Mouse (Mus musculus) NIH3T3 (cell line): ENCODE measurements around the gene Gad1.

Source experiments
- DNase-seq: peaks from one replicate; pipeline ENCODE4 v3.0.0-alpha.2; 2012; ENCODE audit warnings: low read depth

Gene Gad1

DNA sequence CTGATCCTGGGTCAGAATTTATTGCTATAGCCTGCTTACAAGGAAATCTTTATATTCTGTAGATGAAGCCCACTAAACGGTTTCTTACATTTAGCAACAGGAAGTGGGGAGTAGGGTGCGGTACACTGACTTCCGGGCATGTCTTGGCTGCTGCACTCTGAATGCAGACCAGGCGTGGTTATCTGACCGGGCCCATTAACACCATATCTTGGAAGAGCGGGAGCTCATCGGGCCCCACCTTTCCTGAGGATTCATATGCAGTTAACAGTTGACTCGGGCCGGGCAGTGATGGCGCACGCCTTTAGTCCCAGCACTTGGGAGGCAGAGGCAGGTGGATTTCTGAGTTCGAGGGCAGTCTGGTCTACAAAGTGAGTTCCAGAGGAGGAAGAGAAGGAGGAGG lies 75.5 kb downstream of the Gad1 start:
- no peak for DNase-seq

GRCm38 (mm10) chr2:70629339-70629761 lies 76.5 kb downstream of the Gad1 start:
- DNase-seq, result peak; percentile 72

DNA sequence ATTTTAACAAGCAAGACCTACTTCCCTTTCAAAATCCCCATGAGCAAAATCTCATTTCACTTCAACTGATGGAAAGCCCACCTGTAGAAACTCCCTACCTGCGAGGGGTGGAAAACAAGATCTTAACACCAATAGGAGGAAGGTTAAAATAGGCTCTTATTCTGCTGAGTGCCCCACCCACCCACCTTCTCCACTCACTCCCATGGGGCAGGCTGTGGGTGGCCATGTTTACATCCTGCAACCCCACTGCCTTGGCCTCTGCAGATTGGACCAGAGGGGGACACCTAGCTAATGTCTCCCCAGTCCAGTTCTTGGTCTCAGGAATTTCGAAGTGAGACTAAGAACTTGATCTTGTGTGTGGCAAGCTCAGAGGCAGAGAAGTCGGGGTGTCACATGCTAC lies 77.0 kb downstream of the Gad1 start:
- DNase-seq, result no peak

DNA sequence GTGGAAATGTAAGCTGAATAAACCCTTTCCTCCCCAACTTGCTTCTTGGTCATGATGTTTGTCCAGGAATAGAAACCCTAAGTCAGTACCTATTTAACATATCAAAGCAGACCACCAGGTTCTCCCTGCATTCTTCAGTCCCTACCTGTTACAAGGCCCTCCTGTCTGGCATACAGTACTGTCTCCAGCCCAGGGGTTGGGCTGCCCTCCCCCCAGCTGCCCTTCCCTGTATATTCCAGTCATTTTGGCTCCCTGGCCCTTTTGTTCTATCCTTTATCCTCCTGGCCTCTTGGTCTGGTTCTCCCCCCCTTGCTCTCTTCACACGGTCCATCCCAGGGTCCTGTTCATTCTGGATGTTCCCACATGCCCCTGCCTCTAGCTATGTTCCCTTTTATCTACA lies 78.4 kb downstream of the Gad1 start:
- DNase-seq, result no peak

GRCm38 (mm10) chr2:70632412-70632811 lies 79.5 kb downstream of the Gad1 start:
- DNase-seq, result no peak

GRCm38 (mm10) chr2:70634028-70634690 lies 81.3 kb downstream of the Gad1 start:
- no peak for DNase-seq

DNA sequence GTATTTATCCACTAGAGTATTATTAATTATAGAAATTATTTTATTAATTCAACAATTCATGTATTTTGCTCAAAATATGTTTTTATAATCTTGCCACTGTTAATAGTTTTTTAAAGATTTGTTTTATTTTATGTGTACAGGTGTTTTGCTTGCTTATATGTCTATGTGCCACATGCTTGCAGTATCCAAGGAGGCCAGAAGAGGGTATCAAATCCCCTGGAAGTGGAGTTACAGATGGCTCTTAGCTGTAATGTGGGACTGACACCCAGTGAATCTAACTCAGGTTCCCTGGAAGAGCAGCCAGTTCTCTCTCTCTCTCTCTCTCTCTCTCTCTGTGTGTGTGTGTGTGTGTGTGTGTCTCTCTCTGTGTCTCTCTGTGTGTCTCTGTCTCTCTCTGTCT lies 88.1 kb downstream of the Gad1 start:
- DNase-seq, result no peak

DNA sequence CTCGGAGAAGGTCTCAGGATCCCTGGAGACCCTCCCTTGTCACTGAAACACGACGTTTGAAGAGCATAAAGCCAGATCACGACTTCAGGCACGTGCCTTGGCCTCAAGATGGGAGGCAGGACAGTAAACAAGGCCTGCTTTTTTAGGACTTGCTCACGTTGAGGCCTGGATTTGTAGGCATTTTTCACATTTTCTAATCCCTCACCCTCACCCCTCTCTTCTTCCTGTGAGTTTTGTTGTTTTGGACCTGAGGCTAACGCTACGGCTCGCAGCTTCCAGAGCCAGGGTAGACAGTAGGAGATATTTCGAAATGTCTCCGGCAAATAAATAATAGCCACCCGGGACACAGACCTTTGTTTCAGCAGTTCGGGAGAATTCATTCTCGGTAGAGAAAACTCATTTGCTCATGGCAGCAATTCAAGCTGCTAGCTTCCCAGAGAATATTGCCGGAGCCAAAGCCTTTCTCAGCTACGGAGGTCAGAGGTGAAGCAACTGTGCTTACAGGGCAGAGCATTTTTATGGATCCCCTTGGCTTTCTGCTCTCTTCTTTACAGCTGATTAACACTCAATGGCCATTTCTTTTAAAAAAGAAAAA lies 90.2 kb downstream of the Gad1 start:
- DNase-seq, result no peak

DNA sequence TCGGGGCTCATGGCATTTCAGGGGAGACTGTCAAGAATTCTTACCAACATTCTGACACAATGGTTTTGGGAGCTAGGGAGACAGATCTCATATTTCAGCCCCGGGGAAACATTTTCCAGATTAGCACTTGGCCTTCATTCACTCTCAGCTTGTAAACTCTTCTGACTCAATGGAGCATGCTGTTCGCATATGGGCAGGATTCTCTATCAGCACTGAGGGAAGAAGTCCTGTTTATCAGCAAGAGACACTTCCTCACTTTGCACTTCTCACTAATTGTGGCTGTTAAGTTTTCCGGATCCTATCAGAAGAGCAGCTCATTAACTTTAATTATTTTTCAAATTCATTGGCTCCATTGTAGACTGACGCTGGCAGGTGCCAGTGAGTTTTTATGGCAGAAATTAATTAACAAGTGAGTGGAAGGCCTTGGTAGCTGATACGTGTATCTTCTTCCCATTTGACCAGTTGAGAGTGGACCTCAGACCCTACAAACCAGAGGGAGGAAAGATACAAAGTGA lies 92.5 kb downstream of the Gad1 start:
- no peak for DNase-seq

GRCm38 (mm10) chr2:70647681-70648080 lies 94.8 kb downstream of the Gad1 start:
- DNase-seq, result no peak

- DNase-seq, result no peak
Observed at GRCm38 (mm10) chr2:70648271-70648670, 95.4 kb downstream of the Gad1 start.

GRCm38 (mm10) chr2:70649471-70649870 lies 96.6 kb downstream of the Gad1 start:
- DNase-seq, result no peak
